Mouse (Mus musculus) bone marrow, adult 2 months (tissue): ENCODE data around the gene Limd2.

Source experiments
- CTCF ChIP-seq: fragments of 200-500 bp; IDR thresholded peaks from 2 replicates; pipeline ENCODE4 v1.5.1; 2011; ENCODE audit warnings: low read length, control low read depth; ENCODE audit not compliant: control insufficient read depth, insufficient read depth
- POLR2A ChIP-seq: fragments of 200-500 bp; IDR thresholded peaks from 2 replicates; pipeline ENCODE4 v1.6.1; 2011; ENCODE audit warnings: low read depth, mild to moderate bottlenecking, control low read depth, low read length, borderline replicate concordance; ENCODE audit not compliant: control insufficient read depth

DNA sequence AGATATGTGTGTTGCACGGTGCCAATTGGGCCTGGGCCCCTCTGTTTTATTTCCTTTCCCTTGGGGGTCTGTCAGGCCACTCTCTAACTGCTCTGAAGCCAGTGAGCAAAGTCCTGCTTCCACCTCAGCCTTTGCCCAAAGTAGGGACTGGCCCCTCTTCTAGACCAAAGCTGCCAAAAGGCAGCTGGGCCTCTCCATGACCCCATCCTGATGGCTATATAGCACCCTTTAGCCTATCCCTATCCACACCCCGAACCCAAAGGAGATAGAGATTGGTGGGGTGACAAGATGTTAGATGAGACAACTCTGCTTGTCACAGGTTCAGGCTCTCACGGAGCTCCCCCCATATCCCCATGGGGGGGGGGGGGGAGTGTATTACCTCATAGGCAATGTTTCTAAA is 4.9 kb downstream of the Limd2 start:
- TF ChIP-seq POLR2A (no peak), CTCF (no peak)
